Mouse (Mus musculus) G1E-ER4 (cell line): ENCODE measurements around the gene Akr1b3. TPM values are rescaled to one million over a fixed set of nuclear protein-coding genes. Genes with fewer than 3 reads are reported as not detected.

Source experiments
- GATA1 ChIP-seq: IDR thresholded peaks from one replicate; pipeline ENCODE4 v1.8.0; 2012; ENCODE audit warnings: low read length, inconsistent platforms
- polyA plus RNA-seq: library from polyadenylated mRNA; stranded (reverse); fragments of >175 nt; gene quantifications from 2 replicates; pipeline ENCODE4 v1.2.3, GENCODE M21; 2012

Akr1b3 gene
- polyA plus RNA-seq, 1 experiment, result 34.6 TPM

DNA sequence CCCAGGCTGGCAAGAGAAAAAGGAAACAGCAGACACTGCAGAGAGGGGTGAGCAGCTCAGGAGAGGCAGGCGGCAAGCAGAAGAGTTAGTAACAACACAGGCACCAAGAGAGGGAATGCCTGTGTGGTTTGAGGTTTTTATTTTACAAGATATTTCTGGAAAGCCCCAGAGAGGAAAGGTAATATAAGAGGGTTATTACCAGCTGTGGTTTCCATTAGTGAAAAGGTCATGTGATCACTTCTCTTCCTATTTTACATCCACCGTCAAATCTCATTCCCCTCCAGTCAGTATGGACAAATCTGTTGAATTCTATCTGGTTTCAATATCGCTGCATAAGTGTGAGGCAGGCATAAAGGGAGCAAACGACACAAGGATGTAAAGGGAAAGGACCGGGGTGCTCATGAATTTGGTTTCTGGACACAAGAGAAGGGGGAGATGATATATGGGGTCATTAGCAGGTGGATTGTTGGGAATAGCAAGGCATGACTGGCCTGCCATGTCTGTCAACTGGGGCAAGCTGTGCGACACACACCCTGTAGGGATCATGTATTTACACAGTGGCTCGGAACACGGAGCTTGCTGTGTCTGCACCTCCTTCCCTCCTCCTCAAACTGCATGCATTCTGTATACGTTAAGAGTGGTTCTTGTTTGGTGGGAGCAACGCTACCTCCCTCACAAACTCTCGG lies 24.9 kb downstream of the Akr1b3 start:
- no peak for TF ChIP-seq GATA1

DNA sequence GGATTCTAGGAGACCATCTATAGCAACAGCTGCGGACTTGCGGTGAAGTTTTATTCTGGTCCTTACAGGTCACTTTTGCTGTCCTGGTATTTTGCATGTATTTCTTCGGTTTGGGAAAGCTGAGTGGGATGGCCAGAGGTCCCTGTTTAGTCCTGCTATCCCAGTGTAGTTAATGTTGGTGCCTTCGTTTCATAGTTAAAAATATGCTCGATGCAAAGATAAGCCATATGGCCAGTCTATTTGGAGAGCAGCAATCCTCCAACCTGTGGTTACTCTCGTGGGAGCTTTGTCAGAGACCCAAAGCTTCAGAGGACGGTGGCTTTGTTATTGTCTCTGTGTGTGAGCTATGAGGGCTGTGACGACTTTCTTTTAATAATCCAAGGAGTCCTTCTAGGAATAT lies 26.6 kb downstream of the Akr1b3 start:
- no peak for TF ChIP-seq GATA1

DNA sequence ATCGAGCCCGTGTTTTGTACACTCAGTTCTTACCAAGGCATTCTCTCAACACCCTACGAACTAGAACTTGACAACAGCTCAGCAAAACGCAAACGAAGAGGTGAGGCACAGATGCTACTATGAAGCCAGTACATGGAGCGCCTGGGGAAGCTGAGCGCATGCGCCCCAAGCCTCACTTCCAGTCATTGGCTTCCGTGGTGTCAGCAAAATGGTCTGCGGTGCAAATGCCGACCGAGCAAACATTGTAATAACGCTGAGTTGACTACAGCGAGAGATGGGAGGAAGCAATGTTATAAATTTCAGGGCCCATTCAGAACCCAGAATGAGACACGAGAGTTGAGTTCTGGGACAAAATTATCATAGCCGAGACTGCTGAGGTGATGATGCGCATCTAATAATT lies 27.2 kb downstream of the Akr1b3 start:
- no peak for TF ChIP-seq GATA1

DNA sequence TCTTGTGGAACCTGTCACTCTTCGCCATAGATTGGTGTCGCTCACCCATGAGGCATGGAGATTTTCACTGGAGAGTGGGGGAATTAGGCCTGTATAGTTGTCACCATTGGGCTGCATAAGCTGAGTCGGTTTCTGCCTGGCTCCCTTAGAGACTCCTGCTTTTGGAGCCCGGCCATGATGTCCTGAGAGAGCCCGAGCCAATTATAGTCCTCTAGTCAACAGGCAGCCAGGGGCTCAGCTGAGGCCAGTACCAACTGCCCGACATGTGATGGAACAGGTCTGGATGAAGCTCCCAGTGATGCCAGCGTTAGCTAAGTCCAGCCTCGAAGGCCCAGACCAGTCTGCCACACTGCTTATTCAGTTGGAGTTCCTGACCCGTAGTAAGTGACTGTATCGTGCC lies 29.2 kb downstream of the Akr1b3 start:
- no peak for TF ChIP-seq GATA1

DNA sequence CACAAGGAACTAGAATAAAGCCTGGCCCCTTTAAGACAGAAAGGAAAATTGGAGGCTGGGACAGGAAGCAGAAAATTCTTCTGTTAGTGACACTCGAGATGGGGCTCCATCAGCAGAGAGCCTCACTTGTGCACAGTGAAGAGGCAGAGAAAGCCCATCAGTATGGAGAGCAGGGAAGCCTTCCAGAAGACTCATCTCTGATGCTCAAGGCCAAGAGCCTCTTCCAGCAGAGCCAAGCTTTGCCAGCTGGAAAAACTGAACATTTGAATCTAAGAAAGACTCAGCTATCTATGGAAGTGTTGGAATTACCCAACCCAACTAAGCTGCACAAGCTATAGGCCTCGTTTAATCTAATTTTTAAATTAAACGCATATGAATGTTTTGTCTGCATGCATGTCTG lies 30.4 kb downstream of the Akr1b3 start:
- no peak for TF ChIP-seq GATA1

DNA sequence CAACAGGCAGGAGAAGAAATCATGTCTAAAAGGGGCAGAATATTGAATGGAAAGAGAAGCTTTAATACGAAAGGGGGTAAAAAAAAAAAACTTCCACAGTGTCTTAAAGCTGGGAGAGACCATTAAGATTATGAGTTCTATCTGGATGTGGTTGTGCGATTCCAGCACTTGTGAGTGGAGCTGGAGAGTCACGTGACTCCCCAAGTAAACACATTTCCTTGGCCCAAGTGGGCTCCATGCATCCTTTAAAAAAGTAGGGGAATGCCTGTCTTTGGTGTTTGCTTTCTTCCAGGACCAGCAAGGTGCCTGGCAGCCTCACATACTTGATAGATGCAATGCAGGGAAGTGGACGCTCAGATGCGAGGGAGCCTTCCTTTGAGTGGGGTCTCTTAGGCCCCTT lies 38.9 kb downstream of the Akr1b3 start:
- no peak for TF ChIP-seq GATA1

DNA sequence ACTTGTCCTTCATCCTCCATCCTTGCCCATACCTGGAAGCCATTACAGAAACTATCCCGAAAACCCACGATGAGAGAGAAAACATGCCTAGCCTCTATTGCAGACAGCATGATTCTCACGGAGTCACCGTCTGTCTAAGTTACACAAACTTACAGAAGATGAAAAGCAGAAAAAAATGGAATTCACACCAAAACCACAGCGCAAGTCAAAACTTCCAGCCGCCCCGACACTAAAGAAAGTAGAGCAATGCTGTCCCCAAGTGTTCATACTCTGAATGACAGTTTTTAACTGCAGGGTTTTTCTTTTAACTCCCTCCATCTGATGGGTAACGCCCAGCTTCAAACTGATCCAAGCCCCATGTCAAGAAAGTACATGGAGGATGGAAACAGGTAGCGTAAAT lies 39.6 kb downstream of the Akr1b3 start:
- no peak for TF ChIP-seq GATA1

DNA sequence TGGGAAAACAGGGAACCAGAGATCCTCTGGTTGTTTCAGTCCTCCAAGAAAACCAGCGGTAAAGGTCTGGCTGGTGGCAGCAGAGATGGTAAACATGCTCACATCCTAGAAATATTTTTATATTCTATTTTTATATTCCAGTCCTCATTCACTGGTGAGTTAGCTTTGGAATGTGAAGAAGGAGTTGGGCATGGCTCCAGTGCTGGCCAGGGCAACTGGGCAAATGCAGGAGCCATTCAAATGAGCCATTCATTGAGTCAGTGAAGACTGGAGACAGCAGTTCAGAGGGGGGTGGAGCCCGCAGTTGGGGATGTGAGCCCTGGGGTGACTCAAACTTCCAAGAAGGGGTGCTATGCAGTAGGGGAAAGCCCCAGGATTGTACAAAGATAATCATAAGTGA lies 42.9 kb downstream of the Akr1b3 start:
- TF ChIP-seq GATA1, result no peak

DNA sequence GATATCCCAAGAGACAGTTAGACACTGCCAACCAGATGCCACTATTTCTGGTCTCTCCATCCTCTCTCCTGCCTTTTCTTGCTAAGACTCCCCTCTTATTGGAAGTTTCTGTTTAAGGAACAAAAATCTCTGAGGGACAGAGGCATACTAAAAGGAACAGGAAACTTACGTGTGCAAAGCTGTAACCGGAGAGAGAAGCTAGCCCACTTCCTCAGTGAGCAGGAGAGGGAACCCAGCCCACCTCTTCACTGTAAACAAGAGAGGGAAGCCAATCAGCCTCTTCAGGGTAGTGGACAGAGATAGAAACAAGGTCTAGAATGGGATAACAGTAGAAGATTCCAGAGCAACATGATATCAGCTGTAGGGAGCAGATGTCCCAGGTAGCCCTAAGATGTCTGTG lies 44.2 kb downstream of the Akr1b3 start:
- no peak for TF ChIP-seq GATA1

DNA sequence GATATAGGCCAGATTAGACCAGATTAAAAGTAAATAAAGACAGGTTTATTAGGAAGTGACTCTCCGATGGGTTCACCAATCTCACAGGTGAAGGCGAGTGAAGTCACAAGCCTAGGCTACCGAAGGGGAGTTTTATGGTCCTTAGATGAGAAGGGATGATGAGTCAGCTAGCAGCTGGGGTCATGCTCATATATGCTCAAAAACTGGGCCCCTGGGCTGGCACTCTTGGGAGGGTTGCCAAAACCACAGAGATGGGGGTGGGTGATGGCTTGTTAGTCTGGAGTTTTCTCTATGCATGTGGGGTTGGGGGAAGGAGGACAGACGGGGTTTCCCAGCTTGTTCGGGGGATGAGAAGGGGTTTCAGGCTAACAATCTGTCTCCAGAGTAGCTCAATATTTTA lies 44.8 kb downstream of the Akr1b3 start:
- no peak for TF ChIP-seq GATA1

DNA sequence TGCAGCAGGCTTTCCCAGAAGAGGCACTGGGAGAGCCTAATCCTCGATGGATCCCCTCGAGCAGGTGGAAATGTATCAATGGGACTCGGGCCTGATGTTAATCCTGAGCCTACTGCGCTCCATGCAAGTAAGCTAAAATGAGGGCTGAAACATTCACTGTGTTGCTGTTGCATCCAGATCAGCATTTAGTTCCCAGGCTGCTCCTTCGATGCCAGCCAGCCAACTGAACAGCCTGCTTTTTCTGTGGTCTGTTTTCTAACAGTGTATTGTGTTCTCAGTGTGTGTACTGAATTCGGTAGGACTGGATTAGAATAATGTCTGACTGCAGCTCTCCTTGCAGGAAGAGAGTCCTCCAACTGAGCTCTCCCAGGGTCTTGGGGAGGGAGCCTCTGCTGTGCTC lies 46.6 kb downstream of the Akr1b3 start:
- no peak for TF ChIP-seq GATA1

DNA sequence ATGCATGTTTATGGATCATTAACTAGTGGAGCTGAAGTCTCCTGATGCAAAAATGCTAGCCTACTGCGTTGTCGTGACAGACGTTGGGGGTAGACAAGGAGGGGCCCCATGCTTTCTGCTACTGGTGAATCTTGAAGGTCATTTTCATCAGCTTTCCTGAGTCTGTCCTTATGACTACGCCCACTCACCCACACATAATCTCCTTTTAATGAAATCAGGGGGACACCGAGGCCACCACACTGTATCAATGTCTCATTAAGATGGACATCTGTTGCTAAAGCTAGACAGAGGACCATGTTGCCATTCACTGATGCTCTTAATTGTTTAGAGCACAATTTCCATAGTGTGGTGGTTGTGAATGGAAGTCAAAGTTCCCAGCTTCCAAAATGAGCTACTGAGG lies 58.7 kb downstream of the Akr1b3 start:
- no peak for TF ChIP-seq GATA1

Other genes starting within 250 kb of the Akr1b3 start
- gene Slc35b4, start 140.4 kb downstream of the Akr1b3 start, polyA plus RNA-seq, result 0.99 and 1.5 TPM in 2 replicates
- 0.08 TPM in 1 of 2 replicates, not detected in the other for gene Akr1b8, start 36.6 kb upstream of the Akr1b3 start, polyA plus RNA-seq
- 2.4 and 2.9 TPM in 2 replicates for gene Akr1b10, start 66.7 kb upstream of the Akr1b3 start, polyA plus RNA-seq
- not detected in 2 replicates for gene Akr1b7, start 94.9 kb upstream of the Akr1b3 start, polyA plus RNA-seq
- gene Bpgm, start 158.7 kb upstream of the Akr1b3 start, polyA plus RNA-seq, result 1.1 and 6.1 TPM in 2 replicates